Mouse (Mus musculus) cerebellum, adult 18-20 months (tissue): ENCODE results near the gene Slc25a47.

Source experiments
- DNase-seq, 2 experiments: peaks; one replicate each; pipeline ENCODE4 v3.0.0; 2021

The Slc25a47 gene

GRCm38 (mm10) chr12:108835840-108836409 is at the start of gene Slc25a47, which contains the start of gene Slc25a29:
Gene Slc25a47 (plus strand): TSS chr12:108836046.
Gene Slc25a29 (minus strand): TSS chr12:108835883.
- DNase-seq: peak; percentile 98 to 99

DNA sequence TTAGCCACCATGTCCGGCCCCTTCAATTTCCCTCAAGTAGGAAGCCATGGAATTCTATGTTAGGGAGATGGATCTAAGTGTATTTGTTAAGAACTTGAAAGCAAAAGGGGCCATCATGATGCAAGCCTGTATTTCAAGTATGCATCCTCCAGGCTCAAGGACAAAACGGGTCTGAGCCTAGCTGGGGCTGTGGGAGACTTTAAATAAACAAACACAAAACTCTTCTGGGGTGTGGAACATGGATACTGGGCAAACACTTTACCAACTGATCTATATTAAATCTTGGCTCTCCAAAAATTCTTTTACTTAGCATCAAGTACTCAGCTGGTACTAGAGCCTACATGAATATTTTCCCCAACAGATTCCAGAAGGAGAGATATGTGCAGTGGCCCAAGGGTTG is 48.5 kb upstream of the Slc25a47 start:
- no peak for DNase-seq

DNA sequence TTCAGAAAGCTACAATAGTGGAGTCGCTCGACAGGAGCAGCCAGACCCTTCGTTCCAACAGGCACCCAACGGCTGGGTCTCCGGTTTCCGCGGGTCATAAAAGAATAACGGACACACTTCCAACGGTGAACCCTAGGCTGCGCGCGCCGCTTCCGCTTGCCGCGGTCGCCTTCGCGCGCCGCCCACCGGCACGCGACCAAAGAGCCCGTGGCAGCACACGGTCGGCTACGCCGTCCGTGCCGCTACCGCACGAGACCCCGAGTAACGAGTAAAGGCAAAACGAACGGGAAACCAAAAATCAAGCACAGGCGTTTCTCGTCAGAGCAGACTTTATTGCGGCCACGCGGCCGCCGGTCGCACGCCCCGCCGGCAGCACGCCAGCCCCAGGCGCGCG is 43.7 kb upstream of the Slc25a47 start:
- peak; percentile 72 to 83 for DNase-seq

GRCm38 (mm10) chr12:108792546-108793452 is 43.0 kb upstream of the Slc25a47 start, which contains the start of gene Yy1:
Gene Yy1 (plus strand): TSS chr12:108792973.
- DNase-seq: peak; percentile 97 to 99

DNA sequence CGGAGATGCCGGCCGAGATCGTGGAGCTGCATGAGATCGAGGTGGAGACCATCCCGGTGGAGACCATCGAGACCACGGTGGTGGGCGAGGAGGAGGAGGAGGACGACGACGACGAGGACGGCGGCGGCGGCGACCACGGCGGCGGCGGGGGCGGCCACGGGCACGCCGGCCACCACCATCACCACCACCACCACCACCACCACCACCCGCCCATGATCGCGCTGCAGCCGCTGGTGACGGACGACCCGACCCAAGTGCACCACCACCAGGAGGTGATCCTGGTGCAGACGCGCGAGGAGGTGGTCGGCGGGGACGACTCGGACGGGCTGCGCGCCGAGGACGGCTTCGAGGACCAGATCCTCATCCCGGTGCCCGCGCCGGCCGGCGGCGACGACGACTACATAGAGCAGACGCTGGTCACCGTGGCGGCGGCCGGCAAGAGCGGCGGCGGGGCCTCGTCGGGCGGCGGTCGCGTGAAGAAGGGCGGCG is 42.3 kb upstream of the Slc25a47 start:
- peak; percentile 33 to 60 for DNase-seq

GRCm38 (mm10) chr12:108794078-108794711 is 41.7 kb upstream of the Slc25a47 start:
- DNase-seq: peak; percentile 83 to 88

DNA sequence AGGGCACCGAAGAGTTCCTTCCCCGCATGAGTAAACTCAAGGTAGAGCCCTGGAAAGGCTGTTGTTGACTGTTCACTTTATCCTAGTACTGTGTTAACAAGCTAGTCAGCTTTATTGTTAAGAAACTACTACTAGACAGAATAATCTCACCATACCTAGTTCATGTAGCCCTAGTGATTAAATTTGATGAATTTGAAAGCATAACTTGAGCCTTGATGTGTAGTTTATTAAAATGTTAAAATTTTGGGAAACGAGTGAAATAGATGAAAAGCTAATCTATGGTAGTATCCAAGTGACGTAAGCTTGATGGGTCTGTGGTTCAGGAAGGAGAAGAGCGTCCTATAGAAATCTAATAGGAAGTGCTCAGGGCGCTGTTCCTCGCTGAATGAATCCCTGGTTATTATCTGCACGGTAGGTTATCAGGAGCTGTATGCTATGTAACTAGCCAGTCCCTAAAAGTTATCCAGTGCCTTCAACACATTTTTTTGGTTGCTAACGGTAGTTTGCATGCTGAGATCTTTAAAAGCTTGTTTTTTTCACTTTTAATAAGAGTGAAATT is 40.8 kb upstream of the Slc25a47 start:
- no peak for DNase-seq

DNA sequence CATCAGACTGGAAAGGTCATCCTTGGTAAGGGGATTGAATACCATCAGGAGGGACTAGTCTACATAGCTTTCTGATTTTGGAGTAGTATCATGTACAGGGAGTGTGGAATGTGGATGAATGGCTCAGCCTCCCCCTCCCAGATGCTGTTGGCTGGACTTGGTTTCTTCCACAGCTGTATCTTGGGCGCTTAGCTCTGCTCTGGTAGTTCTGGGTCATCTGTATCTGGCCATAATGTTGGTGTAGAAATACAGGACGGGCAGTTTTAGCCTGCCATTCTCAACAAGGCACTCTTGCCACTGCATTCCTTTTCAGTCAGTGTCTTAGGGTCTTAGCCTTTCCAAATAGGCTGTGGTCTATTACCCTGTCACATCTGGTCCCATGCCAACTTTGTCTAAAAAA is 34.2 kb upstream of the Slc25a47 start:
- DNase-seq: no peak

DNA sequence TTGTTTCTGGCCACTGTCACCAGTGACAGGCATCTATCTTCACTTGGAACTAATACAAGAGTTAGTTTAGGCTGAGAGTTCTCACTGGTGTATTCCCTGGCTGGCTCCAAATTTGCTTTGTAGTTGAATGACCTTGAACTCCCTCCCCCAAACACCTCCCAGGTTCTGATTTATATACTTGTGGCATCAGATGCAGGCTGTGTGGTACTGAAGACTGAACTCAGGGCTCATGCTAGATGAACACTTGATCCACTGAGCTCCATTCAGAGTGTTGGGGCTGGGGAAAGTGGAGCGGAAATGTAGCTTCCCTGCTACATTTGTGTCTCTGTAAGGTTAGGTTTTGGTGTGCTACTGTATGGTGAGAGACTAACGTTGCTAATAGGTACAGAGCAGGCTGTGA is 31.5 kb upstream of the Slc25a47 start:
- DNase-seq: no peak

GRCm38 (mm10) chr12:108808465-108808864 is 27.4 kb upstream of the Slc25a47 start:
- no peak for DNase-seq

- no peak for DNase-seq
Measured at GRCm38 (mm10) chr12:108809771-108810170, 26.1 kb upstream of the Slc25a47 start.

DNA sequence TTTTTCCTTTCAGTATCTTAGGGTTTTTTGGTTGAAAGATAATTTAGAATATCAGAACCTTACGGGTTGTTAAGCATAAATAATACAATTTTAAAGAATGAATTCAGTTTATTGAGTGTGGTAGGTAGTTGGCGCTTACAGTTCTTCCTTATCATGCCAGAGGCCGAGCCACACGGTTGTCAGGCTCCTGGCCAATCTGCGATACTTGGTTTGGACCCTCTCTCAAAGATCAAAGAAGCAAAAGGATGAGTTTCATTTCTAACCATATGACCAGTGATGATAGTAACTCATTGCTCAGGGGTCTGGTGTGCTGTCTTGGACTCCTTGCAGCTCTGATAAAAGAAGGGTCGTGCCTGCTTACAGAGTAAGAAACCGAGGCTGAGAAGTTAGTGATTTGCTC is 25.5 kb upstream of the Slc25a47 start:
- DNase-seq: no peak

- DNase-seq: peak; percentile 48 to 53
Measured at GRCm38 (mm10) chr12:108811133-108811532, 24.7 kb upstream of the Slc25a47 start.

GRCm38 (mm10) chr12:108812463-108812862 is 23.4 kb upstream of the Slc25a47 start:
- DNase-seq: no peak

- no peak for DNase-seq
Measured at GRCm38 (mm10) chr12:108814470-108814869, 21.4 kb upstream of the Slc25a47 start.

GRCm38 (mm10) chr12:108816569-108816968 is 19.3 kb upstream of the Slc25a47 start:
- DNase-seq: no peak

GRCm38 (mm10) chr12:108820461-108820860 is 15.4 kb upstream of the Slc25a47 start:
- no peak for DNase-seq

DNA sequence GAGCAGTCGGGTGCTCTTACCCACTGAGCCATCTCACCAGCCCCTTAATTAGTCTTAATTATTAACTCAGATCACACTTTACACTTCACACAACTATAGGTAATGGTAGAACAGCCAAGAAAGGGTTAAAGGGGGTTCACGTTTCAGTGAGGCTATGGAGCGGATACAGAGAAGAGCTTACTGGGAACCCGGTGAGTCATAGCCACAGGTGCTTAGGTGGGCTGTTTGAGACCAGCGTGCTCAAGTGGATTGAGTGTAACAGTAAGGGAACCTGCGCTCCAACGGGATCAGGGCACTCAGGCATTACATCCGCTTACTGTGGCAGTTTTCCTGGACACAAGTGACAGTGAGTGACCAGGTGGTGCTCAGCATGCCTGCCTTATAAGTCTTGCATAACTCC is 12.8 kb upstream of the Slc25a47 start:
- no peak for DNase-seq

- no peak for DNase-seq
Measured at GRCm38 (mm10) chr12:108824225-108824874, 11.5 kb upstream of the Slc25a47 start.

DNA sequence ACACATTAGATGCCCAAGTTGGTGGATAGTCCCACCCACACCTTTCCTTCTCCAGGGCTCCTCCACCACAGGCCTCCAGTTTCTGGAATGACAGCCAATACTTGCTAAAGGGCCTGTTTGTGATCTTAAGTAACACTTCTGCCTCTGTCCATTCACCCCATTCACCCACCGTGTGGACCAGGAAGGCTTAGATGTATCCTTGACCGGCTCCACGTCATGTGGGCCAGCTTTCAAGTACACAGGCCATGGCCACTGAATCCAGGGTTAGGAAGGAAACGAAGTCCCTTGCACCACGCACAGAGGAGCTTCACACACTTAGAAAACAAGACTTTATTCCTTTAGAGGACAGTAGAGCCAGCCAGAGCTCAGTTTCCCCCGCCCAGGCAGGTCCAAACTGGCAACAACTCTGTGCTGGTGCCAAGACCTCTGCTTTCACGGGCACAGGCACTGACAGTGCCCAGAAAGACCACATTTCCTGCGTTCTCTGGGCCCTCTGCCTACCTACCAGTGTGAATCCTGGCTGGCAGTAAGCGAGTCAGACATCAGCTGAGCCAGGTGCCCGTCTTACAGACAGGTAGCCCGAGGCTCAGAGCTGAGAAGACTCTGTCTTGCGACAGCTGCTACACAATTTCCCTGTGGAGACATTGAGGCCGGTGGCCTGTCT is 10.2 kb upstream of the Slc25a47 start:
- DNase-seq: peak in 1 of 2 experiments; percentile 36

DNA sequence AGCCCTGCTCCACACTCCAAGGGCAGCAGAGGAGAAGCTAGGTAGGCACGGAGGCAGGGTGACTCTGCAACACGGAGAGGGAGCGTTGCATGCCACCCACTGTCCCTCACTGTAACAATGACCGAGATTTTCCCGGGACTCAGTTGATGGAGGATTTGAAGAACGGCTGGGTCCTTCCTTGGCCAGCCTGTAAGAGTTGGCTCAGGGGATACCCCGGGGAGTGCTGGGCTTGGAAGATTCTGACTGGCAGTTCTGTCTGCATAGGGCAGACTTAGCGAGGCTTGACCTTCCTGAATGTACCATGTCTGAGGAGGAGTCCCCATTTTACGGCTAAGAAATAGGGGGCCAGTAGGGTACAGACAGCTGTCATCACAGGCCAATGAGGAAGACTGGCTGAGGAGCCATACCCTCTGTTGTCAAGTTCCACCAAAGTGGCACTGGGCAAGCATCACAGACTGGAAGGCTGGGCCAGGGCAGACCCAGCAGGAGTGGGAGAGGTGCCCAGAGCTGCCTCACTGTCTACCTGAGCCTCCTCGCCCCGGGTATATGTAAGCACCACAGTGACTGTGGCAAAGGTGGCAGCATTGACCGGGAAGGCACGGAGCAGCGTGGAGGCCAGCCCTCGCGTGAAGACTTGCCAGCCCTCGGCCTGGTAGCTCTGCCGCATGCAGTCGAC is 9.4 kb upstream of the Slc25a47 start:
- peak; percentile 90 to 92 for DNase-seq
